Mouse (Mus musculus): ENCODE measurements around the gene Tuft1. TPM values are rescaled to one million over a fixed set of nuclear protein-coding genes. Genes with fewer than 3 reads are reported as not detected.
"Not testable (repeated sequence)": the region's sequence is repeated elsewhere in the genome, so short reads cannot be mapped to it uniquely, and the experiment has no call there.

The Tuft1 gene
- 8.2 and 8.8 TPM in 2 replicates for polyA plus RNA-seq (2014; fragmentation: Nextera tagmentation; extraction: Ambion mirVana)

DNA sequence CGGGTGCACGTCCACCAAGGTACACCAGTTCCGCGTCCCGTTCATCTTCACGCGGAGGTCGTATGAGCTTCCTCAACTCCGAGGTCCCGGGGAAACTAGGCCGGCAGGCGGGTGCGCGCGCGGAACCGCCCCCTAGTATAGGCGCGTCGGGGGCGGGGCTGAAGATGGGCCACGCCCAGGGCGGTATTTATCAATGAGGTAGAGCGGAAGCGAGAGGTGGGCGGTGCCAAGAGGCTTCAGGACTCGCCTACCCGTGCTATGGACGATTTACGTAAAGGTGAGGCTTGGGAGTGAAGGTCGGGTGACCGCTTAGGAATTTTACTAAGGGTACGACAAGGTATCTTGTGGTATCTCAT, at the start of gene Tuft1:
Gene Tuft1 (minus strand): TSS at position 133 of the 356 bp plus-strand sequence.
- not testable (repeated sequence) for H3K4me1 ChIP-seq (ENCODE audit: insufficient read depth); H3K27me3 ChIP-seq (ENCODE audit: insufficient read depth, low read length); DNase-seq; H3K9me3 ChIP-seq (ENCODE audit: low read depth, low read length); H3K36me3 ChIP-seq (ENCODE audit: insufficient read depth)
- peak; percentile 93 for ATAC-seq (ENCODE audit: insufficient read depth)
- under 1% methylated on average over 15 of the region's 33 CpGs for WGBS
- Histone ChIP-seq H3K27ac (ENCODE audit: low read depth) (peak within 1 kb of the TSS; percentile 13; the same call in 1 of the 2 replicates), H3K4me3 (ENCODE audit: low read depth, low read length) (peak within 1 kb of the TSS; percentile 39), H3K9ac (peak within 1 kb of the TSS; percentile 46), H3K4me2 (peak within 1 kb of the TSS; percentile 66)

DNA sequence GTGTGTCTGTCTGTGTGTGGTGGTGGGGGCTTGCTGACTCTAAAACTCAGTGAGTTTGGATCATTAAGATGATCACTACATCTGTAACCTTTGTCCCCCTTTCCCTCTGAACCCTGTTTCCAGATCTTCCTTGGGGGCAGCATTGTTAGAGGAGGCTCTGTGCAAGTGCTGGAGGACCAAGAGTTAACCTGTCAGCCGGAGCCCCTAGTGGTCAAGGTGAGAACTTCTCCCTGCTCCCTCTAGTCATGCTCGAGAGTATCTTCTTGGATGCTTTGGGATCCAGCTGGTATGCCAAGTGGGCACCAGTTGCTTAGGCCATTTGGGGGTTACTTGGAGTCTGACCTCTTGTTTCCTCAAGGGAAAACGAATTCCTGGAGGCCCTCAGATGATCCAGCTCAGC, 44.7 kb upstream of the Tuft1 start:
- not testable (repeated sequence) for H3K4me3 ChIP-seq (ENCODE audit: low read depth, low read length); ATAC-seq (ENCODE audit: insufficient read depth); H3K27me3 ChIP-seq (ENCODE audit: insufficient read depth, low read length); H3K9ac ChIP-seq; H3K36me3 ChIP-seq (ENCODE audit: insufficient read depth); H3K4me1 ChIP-seq (ENCODE audit: insufficient read depth); H3K27ac ChIP-seq (ENCODE audit: low read depth); H3K4me2 ChIP-seq; DNase-seq; H3K9me3 ChIP-seq (ENCODE audit: low read depth, low read length)
- 31% methylated on average over 2 of the region's 3 CpGs for WGBS
- peak; percentile 53 for TF ChIP-seq CTCF (IDR thresholded peaks at IDR 0.05; ENCODE audit: low read depth)

DNA sequence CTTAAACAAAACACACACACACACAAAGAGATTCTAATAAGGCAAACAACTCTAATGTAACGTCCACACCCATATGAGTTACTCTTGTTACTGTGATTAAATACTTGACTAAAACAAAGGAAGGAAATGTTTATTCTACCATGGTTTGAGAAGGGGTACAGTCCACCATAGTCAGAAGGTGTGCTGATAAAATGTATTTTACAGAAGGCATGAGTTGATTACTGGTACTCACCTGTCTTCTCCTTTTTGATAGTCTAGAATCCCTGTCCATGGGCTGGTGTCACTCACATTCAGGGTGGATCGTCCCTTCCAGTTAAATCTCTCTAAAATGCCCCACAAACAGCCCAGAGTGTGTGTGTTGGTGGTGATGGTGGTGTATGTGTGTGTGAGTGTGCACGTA, 44.2 kb upstream of the Tuft1 start:
- Histone ChIP-seq H3K4me1 (ENCODE audit: insufficient read depth) (no peaks in the 10 kb centered on the region), H3K36me3 (ENCODE audit: insufficient read depth) (no peaks in the 10 kb centered on the region), H3K4me2 (no peak overlapping the region), H3K27me3 (ENCODE audit: insufficient read depth, low read length) (no peaks in the 10 kb centered on the region), H3K9me3 (ENCODE audit: low read depth, low read length) (no peaks in the 10 kb centered on the region), H3K9ac (no peak overlapping the region), H3K4me3 (ENCODE audit: low read depth, low read length) (no peak overlapping the region), H3K27ac (ENCODE audit: low read depth) (no peak overlapping the region)
- no peak for TF ChIP-seq CTCF (IDR thresholded peaks at IDR 0.05; ENCODE audit: low read depth)
- ATAC-seq (ENCODE audit: insufficient read depth) (no peak), DNase-seq (no peak)
- 70% methylated on average over 3 of the region's 3 CpGs for WGBS

DNA sequence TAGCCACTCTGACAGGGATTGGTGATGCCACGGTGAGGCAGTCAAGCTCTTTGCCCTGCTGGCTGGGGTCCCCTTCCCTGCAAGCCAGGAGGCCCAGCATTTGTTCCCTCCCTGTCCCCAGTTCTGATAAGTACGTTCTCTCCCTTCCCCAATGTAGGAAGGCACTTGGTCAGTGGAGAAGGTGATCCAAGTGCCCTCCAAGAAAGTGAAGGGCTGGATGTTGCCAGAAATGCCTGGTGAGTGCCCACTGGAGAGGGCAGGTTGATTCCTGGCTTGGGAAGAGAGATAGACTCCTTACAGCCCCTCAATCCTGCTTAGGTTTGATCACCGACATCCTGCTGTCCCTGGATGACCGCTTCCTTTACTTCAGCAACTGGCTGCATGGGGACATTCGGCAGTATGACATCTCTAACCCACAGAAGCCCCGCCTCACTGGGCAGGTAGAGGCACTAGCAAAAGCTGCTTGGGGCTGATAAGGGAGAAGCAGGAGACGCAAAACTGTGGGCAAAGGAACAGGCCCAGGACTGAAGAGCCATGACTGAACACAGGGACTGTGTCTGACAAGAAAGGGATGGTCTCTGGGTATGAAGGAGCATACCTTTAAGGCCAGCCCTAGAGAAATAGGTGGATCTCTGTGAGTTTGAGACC, 43.6 kb upstream of the Tuft1 start:
- not testable (repeated sequence) for H3K9me3 ChIP-seq (ENCODE audit: low read depth, low read length); H3K27ac ChIP-seq (ENCODE audit: low read depth); H3K9ac ChIP-seq; H3K27me3 ChIP-seq (ENCODE audit: insufficient read depth, low read length); DNase-seq; H3K4me3 ChIP-seq (ENCODE audit: low read depth, low read length); H3K4me1 ChIP-seq (ENCODE audit: insufficient read depth); H3K36me3 ChIP-seq (ENCODE audit: insufficient read depth); H3K4me2 ChIP-seq
- 52% methylated on average over 5 of the region's 7 CpGs for WGBS
- peak; percentile 56; the same call in 1 of the 2 replicates for ATAC-seq (ENCODE audit: insufficient read depth)

DNA sequence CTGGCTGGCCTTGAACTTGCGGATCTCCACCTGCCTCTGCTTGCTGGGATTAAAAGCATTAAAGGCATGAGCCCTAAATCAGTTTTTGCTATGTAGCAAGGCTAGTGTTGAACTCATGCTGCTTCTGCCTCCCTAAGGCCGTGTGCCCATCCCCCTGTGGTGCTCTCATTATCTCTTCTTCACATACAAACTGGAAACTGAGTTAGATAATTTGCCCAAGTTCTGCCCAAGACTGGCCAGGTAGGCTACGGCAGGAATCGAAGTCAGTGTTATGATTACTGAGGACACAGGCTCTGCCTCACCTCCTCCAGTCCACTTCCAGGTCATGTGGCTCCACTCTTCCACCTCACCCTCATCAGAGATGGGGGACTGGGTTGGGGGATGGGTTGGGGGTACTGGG, 37.6 kb upstream of the Tuft1 start:
- not testable (repeated sequence) for H3K4me2 ChIP-seq; H3K27ac ChIP-seq (ENCODE audit: low read depth); H3K36me3 ChIP-seq (ENCODE audit: insufficient read depth); H3K4me3 ChIP-seq (ENCODE audit: low read depth, low read length); H3K4me1 ChIP-seq (ENCODE audit: insufficient read depth); H3K9ac ChIP-seq; H3K9me3 ChIP-seq (ENCODE audit: low read depth, low read length); H3K27me3 ChIP-seq (ENCODE audit: insufficient read depth, low read length); DNase-seq; ATAC-seq (ENCODE audit: insufficient read depth)
- 80% methylated on average over 3 of the region's 4 CpGs for WGBS

DNA sequence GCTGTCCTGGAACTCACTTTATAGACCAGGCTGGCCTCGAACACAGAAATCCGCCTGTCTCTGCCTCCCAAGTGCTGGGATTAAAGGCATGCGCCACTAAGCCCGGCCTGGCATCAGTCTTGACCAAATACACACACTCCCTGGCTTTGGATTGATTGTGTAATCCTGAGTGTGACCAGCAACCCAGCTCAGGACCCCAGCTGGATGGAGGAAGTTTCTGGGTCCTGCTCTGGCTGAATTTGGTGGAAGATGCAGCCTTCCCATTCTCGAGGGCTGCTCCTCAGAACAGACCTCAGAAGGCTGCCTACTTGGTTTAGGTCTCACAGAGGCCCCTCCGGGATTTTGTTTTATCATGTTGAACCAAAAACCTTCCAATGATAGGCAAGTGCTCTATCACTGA, 36.9 kb upstream of the Tuft1 start:
- H3K9ac ChIP-seq; H3K4me2 ChIP-seq; H3K27me3 ChIP-seq (ENCODE audit: insufficient read depth, low read length); DNase-seq; H3K4me3 ChIP-seq (ENCODE audit: low read depth, low read length); H3K27ac ChIP-seq (ENCODE audit: low read depth); ATAC-seq (ENCODE audit: insufficient read depth); H3K4me1 ChIP-seq (ENCODE audit: insufficient read depth); H3K36me3 ChIP-seq (ENCODE audit: insufficient read depth); H3K9me3 ChIP-seq (ENCODE audit: low read depth, low read length): not testable (repeated sequence)
- 81% methylated on average over 6 of the region's 6 CpGs for WGBS

DNA sequence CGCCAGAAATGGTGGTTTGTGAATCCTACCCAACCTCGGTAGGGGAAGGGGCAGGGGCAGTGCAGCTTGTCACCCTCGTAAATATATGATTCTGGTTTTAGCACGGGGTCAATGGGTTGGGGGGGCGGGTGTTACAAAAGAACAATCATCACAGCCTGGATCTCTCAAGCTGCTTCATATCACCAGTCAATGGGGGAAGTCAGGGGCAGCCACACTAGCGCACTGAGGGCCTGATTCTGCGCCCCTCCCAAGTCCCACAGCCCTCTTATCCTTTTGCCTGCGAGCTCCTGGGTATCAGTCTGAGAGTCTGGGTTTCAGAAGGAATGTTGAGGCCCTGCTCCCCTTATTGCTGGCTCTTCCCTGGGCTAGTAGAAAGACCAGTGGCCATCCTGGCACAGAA, 35.2 kb upstream of the Tuft1 start:
- not testable (repeated sequence) for H3K4me1 ChIP-seq (ENCODE audit: insufficient read depth); DNase-seq; H3K9ac ChIP-seq; H3K4me3 ChIP-seq (ENCODE audit: low read depth, low read length); H3K27me3 ChIP-seq (ENCODE audit: insufficient read depth, low read length); H3K36me3 ChIP-seq (ENCODE audit: insufficient read depth); H3K27ac ChIP-seq (ENCODE audit: low read depth); H3K9me3 ChIP-seq (ENCODE audit: low read depth, low read length)
- H3K4me2 ChIP-seq, result 0 out of 2 replicates have a peak overlapping the region, but pooled peaks have one; percentile 7
- ATAC-seq (ENCODE audit: insufficient read depth), result 0 out of 2 replicates have a peak, but pooled peaks have one; percentile 17
- 24% methylated on average over 5 of the region's 8 CpGs for whole genome bisulfite sequencing
